Mouse (Mus musculus) cerebellum, adult 2 months (tissue): ENCODE data around the gene Syt8.

Experiments
- CTCF ChIP-seq: fragments of 200-500 bp; IDR thresholded peaks from 2 replicates; pipeline ENCODE4 v1.5.1; 2011; ENCODE audit warnings: low read depth, mild to moderate bottlenecking, control low read depth, low read length, moderate library complexity, borderline replicate concordance; ENCODE audit not compliant: insufficient read depth
- POLR2A ChIP-seq: fragments of 200-500 bp; IDR thresholded peaks from 2 replicates; pipeline ENCODE4 v1.6.1; 2011; ENCODE audit warnings: low read length, control low read depth, borderline replicate concordance; ENCODE audit not compliant: insufficient read depth

DNA sequence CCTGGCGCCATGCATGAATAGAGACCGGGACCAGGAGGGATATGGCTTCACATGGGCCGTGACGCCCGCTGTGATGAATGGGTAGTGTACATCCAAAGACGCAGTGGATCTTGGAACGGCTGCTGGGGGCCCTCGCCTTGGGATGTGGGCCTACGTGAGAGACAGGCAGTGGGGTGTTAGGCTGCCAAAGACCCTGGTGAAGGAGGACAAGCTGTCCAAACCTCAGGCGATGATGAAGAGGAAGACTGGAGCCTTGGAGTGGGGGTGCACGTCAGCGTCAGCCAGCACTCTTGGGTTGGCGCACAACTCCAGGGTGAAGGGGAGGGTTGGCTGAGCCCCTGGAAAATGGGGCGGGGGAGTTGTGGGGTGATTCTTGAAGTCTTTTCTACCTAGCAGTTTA, 3.5 kb upstream of the Syt8 start:
- no peak for TF ChIP-seq CTCF
- no peak for TF ChIP-seq POLR2A
